Mouse (Mus musculus) urinary bladder, postnatal 25 days (tissue): ENCODE measurements around the gene Cs.

ENCODE experiments used
- DNase-seq: peaks from one replicate; pipeline ENCODE4 v3.0.0; 2022; ENCODE audit warnings: low spot score

The Cs gene

DNA sequence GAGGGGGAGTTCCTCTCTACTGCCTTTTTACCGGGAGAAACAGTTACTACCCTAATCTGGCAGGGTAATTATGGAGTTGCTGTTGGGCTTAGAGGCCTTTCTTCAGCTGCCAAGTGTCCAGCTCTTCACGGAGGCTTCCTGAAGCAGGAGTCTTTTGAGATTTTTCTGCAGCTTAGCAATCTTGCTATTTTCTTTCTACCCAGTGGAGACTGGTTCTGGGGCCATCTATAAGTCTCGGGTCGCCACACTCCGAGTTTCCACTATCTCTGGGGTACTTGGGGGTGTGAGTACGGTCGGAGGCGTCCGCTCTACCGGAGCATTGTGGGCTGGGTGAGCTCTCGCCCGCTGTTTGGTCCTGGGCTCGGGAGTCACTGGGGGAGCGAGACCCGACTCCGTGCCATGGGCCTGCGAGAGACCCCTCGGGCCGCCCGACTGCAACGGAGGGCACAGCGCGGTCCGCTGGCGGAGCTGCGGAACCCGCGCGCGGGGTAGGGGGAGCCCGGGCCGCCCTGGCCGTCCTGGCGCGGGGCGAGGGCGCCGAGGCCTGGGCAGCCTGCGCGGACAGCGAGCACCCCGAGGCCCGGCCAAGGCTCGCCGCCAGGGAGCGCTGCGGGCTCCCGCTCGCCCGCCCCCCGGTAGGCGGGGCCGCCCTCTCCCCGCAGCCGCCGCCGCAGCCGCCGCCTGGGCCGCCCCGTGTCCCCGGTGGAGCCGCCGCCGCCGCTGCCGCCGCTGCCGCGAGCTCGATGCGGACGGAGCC is 39.1 kb downstream of the Cs start, which contains the start of gene Ankrd52:
Ankrd52 (plus strand) TSS at position 661 of the 757 bp plus-strand sequence.
- DNase-seq: peak; percentile 86

DNA sequence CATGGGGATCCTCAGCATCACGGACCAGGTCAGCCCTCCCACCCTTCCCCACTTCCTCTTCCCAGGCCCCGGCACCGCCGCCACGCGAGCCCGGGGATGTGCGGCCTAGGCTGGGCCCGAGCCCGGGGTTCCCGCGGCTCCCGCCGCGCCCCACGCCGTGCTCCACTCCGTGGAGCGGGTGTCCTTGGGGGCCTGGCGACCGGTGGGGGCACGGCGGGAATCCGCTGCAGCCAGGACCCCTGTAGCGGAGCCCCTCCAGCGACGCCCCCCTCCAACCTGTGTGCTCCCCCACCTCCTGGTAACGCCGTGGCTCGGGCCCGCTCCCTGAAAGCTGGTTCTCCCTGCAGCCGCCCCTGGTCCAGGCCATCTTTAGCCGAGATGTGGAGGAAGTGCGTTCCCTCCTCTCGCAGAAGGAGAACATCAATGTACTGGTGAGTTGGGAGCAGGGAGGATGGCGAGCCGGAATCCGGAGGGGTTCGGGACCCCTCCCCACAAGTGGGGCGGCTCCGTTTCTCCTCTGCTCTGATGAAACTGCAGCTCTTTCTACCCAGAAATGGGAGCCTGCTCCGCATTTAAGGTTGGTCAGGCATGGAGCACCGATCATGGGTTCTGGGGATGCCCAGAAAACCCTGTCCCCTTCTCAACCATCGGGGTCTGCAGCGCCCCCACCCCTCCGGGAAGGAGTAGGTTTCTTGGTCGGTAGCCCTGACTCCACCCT is 39.8 kb downstream of the Cs start:
- peak; percentile 52 for DNase-seq

DNA sequence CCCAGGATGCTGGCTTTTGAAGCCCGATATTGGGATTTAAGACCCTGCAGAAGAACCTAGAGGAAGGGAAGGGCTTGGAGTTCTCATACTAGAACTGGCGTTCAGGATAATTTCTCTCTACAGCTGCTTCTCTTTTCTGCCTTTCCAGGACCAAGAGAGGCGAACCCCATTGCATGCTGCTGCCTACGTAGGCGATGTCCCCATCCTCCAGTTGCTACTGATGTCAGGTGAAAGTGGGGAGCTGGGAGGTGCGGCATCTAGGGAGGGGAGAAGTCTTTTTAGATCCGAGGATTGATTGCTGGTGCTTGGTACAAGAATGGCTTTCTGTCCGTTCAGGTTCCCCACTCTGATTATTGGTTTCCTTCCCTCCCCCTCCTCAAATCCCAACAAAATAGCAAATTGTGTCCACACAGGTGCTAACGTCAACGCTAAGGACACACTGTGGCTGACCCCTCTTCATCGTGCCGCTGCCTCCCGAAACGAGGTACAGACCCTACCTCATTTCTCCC is 40.5 kb downstream of the Cs start:
- no peak for DNase-seq

DNA sequence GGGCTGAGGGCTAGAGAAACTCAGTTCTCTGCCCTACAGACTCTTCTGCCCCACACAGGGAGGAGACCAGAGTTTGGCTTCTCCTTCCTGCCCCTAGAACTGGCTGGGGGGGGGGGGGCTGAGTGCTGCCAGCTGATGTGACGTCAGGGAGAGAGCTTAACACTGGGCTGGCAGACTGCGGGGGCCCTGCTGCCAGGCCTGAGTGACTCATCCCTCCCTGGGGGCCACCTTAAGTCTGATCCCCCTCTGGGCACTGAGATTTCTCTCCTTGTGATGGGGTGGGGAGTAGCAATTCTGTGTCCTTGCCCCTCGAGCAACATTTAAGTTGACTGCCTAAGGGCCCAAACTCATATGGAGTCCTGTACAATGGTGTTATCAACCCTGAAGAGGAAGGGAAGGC is 40.9 kb downstream of the Cs start:
- no peak for DNase-seq

DNA sequence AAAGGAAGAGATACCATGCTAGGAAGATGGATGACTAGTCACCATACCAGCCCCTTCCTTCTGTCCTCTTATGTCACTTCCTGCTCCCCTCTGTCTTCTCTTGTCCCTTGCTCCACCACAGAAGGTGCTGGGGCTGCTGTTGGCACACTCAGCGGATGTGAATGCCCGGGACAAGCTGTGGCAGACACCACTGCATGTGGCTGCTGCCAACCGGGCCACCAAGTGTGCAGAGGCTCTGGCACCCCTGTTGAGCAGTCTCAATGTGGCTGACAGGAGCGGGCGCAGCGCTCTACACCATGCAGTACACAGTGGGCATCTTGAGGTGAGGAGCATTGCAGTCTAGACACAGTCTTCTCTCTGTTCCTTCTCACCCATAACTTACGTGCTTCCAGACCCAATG is 41.7 kb downstream of the Cs start:
- no peak for DNase-seq

DNA sequence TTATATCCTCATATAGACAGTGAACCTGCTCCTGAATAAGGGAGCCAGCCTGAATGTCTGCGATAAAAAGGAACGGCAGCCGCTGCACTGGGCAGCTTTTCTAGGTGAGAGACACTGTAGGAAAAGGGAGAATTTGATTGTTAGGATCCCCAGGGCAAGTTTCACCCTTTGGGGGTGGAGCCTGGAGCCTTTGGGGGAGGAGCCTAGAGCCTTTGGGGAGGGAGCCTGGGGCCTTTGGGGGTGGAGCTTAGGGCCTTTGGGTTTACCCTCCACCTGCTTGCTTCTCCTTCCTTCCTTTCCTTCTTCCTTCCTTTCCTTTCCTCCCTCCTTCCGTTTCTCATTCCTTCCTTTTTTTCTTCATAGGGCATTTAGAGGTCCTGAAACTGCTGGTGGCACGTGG is 43.0 kb downstream of the Cs start:
- no peak for DNase-seq

DNA sequence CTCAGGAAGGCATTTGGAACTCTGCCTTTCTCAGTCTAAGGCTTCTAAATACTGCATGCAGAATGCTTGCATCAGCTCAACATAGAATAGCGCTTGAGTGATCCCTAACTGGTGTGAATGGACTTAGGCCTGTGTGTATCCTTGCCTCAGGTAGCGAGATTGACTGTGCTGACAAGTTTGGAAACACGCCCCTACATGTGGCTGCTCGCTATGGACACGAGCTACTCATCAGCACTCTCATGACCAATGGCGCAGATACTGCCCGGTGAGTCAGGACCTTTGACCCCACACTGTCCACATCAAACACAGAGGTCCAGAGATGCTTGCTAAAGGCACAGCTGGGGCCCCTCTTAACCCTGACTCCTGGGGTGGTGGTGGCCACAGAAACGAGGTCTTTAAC is 44.9 kb downstream of the Cs start:
- no peak for DNase-seq

DNA sequence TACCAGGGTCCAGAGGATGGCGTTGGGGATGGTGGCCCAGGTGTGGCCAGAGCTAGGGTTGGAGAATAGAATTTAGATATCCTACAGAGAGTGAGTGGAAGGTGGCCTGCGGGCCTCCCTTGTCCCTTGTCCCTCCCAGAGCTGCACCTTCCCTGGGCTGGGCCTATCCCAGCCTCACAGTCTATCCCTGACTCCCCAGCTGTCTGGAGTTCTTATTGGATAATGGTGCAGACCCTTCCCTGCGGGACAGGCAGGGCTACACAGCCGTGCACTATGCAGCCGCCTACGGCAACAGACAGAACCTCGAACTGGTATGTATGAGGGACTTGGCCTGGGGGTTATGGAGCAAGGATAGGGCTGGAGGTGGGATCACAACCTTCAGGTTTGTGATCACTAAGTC is 48.4 kb downstream of the Cs start:
- no peak for DNase-seq

DNA sequence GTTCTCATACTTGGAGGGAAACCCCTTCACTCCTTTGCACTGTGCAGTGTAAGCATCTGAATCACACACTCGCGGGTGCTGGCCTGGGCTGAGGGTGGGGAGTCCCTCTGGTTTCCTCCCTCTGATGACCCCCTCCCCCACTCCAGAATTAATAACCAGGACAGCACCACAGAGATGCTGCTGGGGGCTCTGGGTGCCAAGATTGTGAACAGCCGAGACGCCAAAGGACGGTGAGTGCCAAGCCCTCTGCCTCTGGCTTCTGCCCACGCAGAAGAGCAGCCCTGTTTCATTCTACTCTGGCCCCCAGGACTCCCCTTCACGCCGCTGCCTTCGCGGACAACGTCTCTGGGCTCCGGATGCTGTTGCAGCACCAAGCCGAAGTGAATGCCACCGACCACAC is 51.4 kb downstream of the Cs start:
- DNase-seq: no peak

DNA sequence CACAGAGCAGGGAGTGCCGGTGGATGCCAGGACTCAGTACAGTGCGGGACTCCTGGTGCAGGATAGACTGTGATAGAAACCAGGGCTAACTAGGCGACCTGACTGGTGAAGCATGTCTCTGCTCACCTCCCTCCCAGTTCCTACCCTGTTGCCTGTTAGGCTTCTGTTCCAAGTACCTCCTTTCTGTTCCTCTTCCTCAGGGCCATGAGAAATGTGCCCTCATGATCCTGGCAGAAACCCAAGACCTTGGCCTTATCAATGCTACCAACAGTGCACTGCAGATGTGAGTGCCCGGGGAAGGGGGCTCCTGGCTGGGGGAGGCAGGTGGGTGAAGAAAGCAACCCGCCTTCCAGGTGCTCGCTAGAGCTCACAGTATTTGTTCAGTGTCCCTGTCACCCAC is 52.0 kb downstream of the Cs start:
- no peak for DNase-seq

DNA sequence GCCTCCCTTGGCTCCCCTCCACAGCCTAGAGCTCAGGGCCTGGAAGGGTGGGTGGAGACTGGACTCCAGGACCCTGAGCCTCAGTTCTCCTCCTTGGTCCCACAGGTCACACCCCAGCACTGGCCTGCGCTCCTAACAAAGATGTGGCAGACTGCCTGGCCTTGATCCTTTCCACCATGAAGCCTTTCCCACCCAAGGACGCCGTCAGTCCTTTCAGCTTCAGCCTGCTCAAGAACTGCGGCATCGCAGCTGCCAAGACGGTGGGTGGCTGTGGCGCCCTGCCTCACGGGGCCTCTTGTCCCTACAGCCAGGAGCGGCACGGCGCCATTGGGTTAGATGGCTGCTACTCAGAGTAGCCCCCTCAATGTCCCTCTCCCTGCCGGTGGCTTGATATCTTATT is 52.8 kb downstream of the Cs start:
- DNase-seq: no peak

DNA sequence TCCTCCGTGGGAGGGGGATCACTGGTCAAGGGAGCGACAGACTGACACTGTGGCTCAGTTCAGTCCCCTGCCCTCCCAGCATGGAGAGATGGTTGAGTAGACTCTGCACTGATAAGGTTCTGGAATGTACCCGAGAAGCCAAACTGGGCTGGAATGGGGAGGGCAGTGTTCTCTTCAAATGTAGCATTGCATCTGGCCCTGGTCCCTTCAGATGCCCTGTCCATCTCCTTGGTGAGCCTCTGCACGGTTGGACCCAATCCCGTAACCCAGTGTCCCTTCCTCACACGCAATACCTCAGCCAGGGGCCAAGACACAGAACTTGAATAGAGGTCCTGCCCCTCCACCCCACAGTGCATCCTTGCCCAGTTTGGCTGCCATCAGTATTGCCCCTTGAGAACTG is 54.3 kb downstream of the Cs start:
- no peak for DNase-seq

DNA sequence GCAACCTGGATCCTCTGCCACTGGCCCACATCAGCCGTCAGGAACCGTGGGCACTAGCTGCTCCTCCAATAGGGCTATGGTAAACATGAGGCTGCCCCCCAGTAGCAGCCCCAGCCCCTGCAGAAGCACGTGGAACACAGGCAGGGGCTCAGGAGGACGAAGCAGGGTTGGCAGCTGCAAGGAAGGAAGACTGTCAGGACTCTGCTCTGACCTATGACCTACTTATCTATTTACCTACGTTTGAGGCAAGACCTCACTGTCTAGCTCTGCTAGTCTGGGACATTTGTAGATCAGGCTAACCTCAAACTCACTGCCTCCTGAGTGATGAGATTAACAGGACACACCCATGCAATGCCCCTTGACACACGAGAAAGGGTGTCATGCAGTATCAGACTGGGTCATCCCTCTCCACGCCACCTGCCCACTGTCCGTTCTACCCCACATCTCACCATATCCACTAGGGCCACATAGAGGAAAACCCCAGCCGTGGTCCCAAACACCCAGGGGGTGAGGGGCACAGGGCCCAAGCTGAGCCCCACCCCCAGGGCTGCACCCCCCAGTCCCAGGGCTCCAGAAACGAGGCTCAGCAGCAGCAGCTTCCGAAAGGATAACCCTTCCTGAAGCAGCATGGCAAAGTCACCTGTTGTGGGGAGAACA is 58.6 kb downstream of the Cs start:
- DNase-seq: no peak

DNA sequence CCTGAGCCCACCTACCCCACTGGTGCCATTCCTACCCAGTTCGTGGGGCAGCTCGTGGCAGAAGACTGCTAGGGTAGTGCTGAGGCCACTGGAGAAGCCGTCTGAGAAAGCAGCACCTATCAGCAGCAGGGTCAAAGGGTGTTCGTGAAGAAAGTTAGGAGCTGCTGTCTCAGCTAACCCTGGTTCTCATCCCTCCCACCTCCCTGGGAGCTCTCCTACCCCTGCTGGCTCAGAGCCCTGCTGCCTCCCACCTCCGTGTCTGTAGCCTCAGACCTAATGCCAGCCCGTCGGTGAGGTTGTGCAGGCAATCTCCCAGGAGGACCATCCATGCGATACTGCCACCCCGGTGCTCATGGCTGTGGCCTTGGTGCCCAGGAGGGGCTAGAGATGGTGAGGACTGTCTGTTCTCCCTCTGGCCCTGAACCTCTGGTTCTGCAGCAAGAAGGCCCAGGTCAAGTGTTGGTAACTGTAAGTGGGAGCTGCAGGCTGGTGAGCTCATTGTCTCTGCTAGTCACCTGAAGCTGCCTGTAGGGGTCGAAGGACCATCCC is 59.3 kb downstream of the Cs start:
- DNase-seq: no peak

DNA sequence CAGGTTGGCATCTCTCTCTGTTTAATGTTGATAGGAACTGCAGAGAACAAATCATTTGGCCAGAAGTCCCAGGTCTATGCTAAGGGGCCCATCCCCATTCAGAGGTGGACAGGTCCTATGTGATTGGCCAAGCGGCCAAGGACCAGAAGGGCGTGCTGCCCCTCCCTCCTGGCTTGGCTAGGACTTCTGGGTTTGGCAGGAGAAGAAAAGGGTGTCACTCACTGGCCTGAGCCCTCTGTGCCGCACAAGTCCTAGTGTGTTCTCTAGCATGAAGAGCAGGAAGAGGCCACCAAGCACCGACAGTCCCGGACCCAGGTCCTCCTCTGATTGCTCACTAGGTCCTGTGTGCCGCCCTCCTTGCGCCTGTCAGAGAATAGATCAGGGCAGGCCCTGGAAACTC is 59.9 kb downstream of the Cs start:
- no peak for DNase-seq

DNA sequence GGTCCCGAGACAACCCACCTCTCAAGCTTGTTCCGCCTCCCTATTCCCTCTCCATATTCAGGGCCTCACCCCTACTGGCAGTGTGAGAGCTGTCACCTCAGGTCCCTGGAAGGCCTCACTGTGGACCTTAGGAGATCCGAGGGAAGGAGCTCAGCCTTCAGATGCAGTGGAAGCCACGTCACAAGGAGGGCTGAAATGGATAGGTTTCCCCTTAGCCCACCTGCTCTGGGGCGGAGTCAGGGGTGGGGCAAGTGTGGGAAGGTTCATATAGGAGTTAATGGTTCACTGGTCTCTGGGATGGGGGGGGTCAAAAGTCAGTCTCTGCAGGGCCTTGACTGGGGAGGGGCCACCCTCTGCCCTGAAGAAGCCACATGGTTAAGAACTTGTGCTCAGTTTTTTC is 62.8 kb downstream of the Cs start:
- no peak for DNase-seq

DNA sequence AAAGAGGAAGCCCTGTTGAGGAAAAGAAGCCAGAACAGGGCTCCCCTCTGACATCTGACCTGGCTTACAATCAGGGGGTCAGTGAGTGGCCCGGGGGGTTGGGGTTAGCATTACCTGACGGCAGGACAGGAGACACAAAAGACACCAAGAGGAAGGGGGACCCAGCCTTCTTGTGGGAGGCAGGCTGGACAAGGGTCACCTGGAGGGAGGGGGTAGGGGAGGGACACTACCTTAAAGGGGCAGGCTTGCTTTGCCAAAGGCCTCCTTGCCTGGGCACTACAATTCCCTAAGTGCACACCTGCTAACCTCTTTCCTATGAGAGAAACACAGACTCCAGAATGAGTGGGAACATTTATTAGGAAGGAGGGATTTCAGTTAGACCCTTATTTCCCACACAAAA is 63.5 kb downstream of the Cs start, which contains the start of gene Slc39a5:
Slc39a5 (minus strand) TSS at position 174 of the 400 bp plus-strand sequence.
- DNase-seq: no peak

DNA sequence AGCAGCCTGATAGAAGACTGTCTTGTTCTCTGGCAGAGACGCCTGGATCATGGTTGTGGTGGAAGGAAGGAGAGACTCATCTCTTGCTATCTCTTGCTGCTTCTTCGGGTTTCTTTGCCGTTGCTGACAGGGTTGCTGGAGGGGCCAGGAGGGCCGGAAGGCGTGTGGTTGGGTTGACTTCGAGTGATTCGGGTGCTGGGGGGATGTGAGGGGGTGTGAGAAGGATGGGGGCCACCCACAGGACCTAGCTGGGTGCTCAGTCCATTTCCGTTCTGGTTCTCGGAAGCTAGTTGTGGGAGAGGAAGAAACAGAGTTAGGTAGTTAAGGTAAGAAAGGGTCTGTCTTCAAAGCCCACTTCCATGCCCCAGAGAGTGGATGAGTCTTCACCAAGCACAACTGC is 64.1 kb downstream of the Cs start:
- DNase-seq: no peak

DNA sequence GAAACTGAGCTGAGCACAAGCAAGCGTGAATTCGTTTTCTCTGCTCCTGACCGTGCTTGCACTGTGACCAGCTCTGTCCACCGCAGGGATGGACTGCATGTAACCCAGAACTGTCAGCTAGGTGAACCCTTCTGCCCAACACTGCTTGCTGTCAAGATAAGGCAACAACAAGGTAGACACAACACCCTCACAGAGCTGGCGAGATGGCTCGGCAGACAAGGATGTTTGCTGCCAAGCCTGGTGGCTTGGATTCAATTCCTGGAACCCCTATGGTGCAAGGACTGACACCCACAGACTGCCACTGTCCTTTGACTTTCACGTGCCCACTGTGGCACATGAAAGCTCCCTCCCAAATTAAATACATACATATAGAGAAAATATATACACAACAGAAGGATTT is 66.4 kb downstream of the Cs start:
- no peak for DNase-seq

DNA sequence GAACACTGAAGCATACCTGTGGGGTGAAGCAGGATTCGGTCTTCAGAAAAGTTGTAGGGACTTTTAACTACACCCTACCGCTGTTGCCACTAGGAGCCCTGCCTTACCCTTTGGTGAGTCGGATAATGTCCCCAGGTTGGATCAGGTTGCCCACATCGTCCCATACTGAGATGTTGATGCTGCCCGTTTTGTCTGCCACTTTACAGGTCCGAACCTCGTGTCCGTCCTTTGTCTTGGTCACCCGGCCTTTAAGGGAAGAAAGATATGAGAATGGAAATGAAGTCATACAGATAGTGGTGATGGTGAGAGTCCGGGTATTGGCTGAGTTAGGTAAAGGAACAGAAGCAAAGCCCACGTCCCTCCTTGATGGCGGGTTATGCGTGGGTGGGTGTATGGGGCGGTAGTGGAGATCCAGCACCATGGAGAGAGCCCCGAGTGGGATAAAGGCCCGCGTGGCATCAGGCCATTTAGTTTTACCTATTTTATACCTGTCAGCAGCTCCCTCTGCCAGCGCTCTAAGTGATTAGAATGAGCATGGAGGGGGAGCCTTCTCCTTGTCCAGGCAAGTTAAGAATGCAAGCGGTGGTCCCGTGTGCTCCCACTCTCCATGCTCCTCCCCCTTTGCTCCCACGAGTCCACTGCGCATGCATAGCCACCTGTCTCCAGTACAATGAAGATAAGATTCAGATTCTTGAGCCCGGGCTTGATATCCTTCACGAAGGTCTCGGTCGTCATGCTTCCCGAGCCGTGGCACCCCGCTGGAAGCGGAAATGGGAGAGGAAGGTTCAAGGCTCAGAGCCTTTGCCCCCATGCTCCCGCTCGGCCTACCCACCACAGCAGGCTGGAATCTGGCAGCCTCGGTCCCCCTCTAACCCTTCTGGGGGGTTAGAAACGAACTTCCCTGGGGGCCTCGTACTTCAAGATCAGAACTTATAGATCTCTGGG is 71.3 kb downstream of the Cs start:
- DNase-seq: peak; percentile 23
